Mouse (Mus musculus) limb, embryonic 12.5 days (tissue): Measurements from ENCODE around the gene Foxl2. TPM values are rescaled to one million over a fixed set of nuclear protein-coding genes. Genes with fewer than 3 reads are reported as not detected.

Experiments
- ATAC-seq: fragments of 200-750 bp; cut with Nextera tagmentation; 2 replicates; pipeline ENCODE4 v1.8.0; 2017; ENCODE audit warnings: low read depth, moderate TSS enrichment; ENCODE audit not compliant: insufficient number of reproducible peaks, insufficient read depth, low FRiP score, low TSS enrichment
- H3K27ac ChIP-seq: fragments of 300-500 bp; sonication (generic); 2 replicates; pipeline ENCODE4 v1.5.1; 2016; ENCODE audit warnings: mild to moderate bottlenecking, moderate library complexity
- H3K27me3 ChIP-seq: fragments of 300-500 bp; sonication (generic); 2 replicates; pipeline ENCODE4 v1.6.1; 2016; ENCODE audit warnings: mild to moderate bottlenecking, moderate library complexity
- H3K36me3 ChIP-seq: fragments of 300-500 bp; sonication (generic); 2 replicates; pipeline ENCODE4 v1.6.1; 2016; ENCODE audit warnings: mild to moderate bottlenecking, moderate library complexity
- H3K4me1 ChIP-seq: fragments of 300-500 bp; sonication (generic); replicated peaks from 2 replicates; pipeline ENCODE4 v1.6.1; 2016
- H3K4me2 ChIP-seq: fragments of 300-500 bp; sonication (generic); 2 replicates; pipeline ENCODE4 v1.6.1; 2016; ENCODE audit warnings: mild to moderate bottlenecking, moderate library complexity
- H3K4me3 ChIP-seq: fragments of 300-500 bp; sonication (generic); replicated peaks from 2 replicates; pipeline ENCODE4 v1.5.1; 2016; ENCODE audit warnings: mild to moderate bottlenecking
- H3K9ac ChIP-seq: fragments of 300-500 bp; sonication (generic); replicated peaks from 2 replicates; pipeline ENCODE4 v1.6.1; 2016; ENCODE audit warnings: mild to moderate bottlenecking, moderate library complexity
- H3K9me3 ChIP-seq: fragments of 300-500 bp; sonication (generic); 2 replicates; pipeline ENCODE4 v1.6.1; 2016; ENCODE audit warnings: mild to moderate bottlenecking, moderate library complexity
- WGBS: fragments of 180-500 bp; shearing (Covaris S2); methylation state at CpG from one replicate; pipeline ENCODE4 v1.1.7; 2016; 5-methylcytosine and 5-hydroxymethylcytosine counted together
- polyA plus RNA-seq: library from polyadenylated mRNA; unstranded; fragments of >200 nt; fragmentation: Nextera tagmentation; extraction: Ambion mirVana; gene quantifications from 2 replicates; pipeline ENCODE4 v1.2.1, GENCODE M21; 2016

The Foxl2 gene
- polyA plus RNA-seq, 1 experiment from 2014 or later = 0.06 TPM

DNA sequence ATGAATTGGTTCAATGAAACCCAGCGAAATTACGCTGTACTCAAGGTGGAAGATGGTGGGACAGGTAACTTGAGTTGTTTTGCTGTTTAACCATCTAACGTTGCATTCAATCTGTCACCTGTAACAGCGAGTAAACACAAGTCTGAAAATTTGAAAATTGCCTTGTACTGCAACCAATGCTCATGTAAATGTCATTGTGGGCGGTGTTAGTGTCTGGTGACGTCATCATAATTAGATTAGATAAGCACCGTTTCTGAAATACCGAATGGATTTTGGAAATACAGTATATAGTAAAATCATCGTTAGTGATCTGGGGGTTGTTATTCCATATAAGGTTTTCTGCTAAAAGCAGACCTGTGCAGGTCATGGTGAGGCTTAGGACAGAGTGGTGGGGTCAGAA lies 32.0 kb downstream of the Foxl2 start:
- Histone ChIP-seq H3K4me2 (peak overlapping the region; percentile 89), H3K9ac (peak overlapping the region; percentile 79), H3K27me3 (peaks cover 15% of the 10 kb centered on the region), H3K27ac (no peak overlapping the region), H3K36me3 (no peaks in the 10 kb centered on the region), H3K4me1 (peaks cover 25% of the 10 kb centered on the region), H3K9me3 (no peaks in the 10 kb centered on the region), H3K4me3 (peak overlapping the region; percentile 79)
- WGBS = 49% methylated on average over 9 of the region's 9 CpGs
- ATAC-seq = no peak

GRCm38 (mm10) chr9:98994103-98994502 lies 39.0 kb downstream of the Foxl2 start:
- no peak overlapping the region for H3K9ac ChIP-seq
- peaks cover 4% of the 10 kb centered on the region for H3K4me1 ChIP-seq
- no peak overlapping the region for H3K4me2 ChIP-seq
- 94% methylated on average over 4 of the region's 4 CpGs for WGBS
- ATAC-seq = no peak
- H3K9me3 ChIP-seq = no peaks in the 10 kb centered on the region
- H3K36me3 ChIP-seq = peaks cover 22% of the 10 kb centered on the region; the same call in 1 of the 2 replicates
- no peaks in the 10 kb centered on the region for H3K27me3 ChIP-seq
- H3K27ac ChIP-seq = no peak overlapping the region
- H3K4me3 ChIP-seq = no peak overlapping the region

DNA sequence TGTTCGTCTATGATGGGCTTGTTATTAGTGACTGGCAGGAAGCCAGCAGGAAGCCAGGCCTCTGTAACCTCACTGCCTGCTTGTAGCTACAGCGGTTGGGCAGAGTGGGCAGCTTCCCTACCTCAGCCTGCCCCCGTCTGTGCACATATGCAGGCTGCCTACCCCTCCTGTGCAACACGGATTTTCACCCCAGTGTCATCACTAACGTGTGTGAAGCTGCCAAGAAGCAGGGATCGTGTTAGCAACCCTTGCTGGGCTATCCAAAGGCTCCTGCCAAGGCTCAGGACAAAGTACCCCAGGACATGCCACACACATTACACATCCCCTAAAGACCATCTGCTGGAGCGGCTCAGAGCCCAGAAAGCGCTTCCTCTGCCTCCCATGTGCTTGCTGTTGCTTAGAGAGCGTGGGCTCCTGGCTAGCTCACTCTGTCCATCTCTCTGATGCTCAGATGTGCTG lies 44.8 kb downstream of the Foxl2 start:
- 88% methylated on average over 9 of the region's 9 CpGs for WGBS
- no peak overlapping the region for H3K27ac ChIP-seq
- H3K9me3 ChIP-seq = no peaks in the 10 kb centered on the region
- no peaks in the 10 kb centered on the region for H3K27me3 ChIP-seq
- H3K4me2 ChIP-seq = no peak overlapping the region
- H3K9ac ChIP-seq = no peak overlapping the region
- H3K36me3 ChIP-seq = peaks cover 36% of the 10 kb centered on the region
- ATAC-seq = no peak
- no peak overlapping the region for H3K4me3 ChIP-seq
- no peaks in the 10 kb centered on the region for H3K4me1 ChIP-seq

DNA sequence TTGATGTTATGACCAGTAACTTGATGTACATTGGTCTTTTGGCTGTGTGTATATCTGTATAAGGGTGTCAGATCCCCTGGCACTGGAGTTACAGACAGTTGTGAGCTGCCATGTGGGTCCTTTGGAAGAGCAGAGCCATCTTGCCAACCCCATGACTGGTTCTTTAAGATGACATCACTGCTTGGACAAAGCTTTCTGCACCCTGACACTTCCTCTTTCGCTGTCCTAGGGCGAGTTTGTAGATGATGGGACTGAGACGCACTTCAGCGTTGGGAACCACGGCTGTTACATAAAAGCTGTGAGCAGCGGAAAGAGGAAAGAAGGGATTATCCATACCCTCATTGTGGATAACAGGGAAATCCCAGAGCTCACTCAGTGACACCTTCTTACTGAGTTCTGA lies 46.2 kb downstream of the Foxl2 start:
- no peak for ATAC-seq
- H3K4me2 ChIP-seq = no peak overlapping the region
- WGBS = 89% methylated on average over 6 of the region's 6 CpGs
- H3K9ac ChIP-seq = no peak overlapping the region
- no peak overlapping the region for H3K27ac ChIP-seq
- no peaks in the 10 kb centered on the region for H3K27me3 ChIP-seq
- no peak overlapping the region for H3K4me3 ChIP-seq
- peaks cover 39% of the 10 kb centered on the region for H3K36me3 ChIP-seq
- no peaks in the 10 kb centered on the region for H3K4me1 ChIP-seq
- no peaks in the 10 kb centered on the region for H3K9me3 ChIP-seq

Other genes starting within 250 kb of the Foxl2 start
- gene Prr23a1, start 112.8 kb upstream of the Foxl2 start, polyA plus RNA-seq = not detected in 2 replicates
- not detected in 2 replicates for gene Prr23a2, start 98.8 kb upstream of the Foxl2 start, polyA plus RNA-seq
- gene Prr23a3, start 90.5 kb upstream of the Foxl2 start, polyA plus RNA-seq = not detected in 2 replicates
- not detected in 2 replicates for gene 7420426K07Rik, start 52.2 kb upstream of the Foxl2 start, polyA plus RNA-seq
- gene Faim, start 31.1 kb downstream of the Foxl2 start, polyA plus RNA-seq = 51.2 and 53.5 TPM in 2 replicates
- not detected in 2 replicates for gene Gm1123, start 80.4 kb downstream of the Foxl2 start, polyA plus RNA-seq
- gene Pik3cb, start 185.3 kb downstream of the Foxl2 start, polyA plus RNA-seq = 1.3 and 1.4 TPM in 2 replicates